Mouse (Mus musculus) heart, embryonic 11.5 days (tissue): ENCODE measurements around the gene Chpf. TPM values are rescaled to one million over a fixed set of nuclear protein-coding genes. Genes with fewer than 3 reads are reported as not detected.

ENCODE experiments used
- ATAC-seq: fragments of 200-750 bp; cut with Nextera tagmentation; replicated peaks from 2 replicates; pipeline ENCODE4 v1.8.0; 2017; ENCODE audit warnings: moderate library complexity; ENCODE audit not compliant: insufficient number of reproducible peaks, low FRiP score, low TSS enrichment
- H3K27ac ChIP-seq: fragments of 300-500 bp; sonication (generic); 2 replicates; pipeline ENCODE4 v1.5.1; 2014; ENCODE audit warnings: mild to moderate bottlenecking, low read depth, low read length
- H3K27me3 ChIP-seq: fragments of 300-500 bp; sonication (generic); 2 replicates; pipeline ENCODE4 v1.6.1; 2014; ENCODE audit warnings: mild to moderate bottlenecking, low read length, mixed read lengths; ENCODE audit not compliant: control insufficient read depth, insufficient read depth
- H3K36me3 ChIP-seq: fragments of 300-500 bp; sonication (generic); 2 replicates; pipeline ENCODE4 v1.6.1; 2014; ENCODE audit warnings: mild to moderate bottlenecking, low read length, moderate library complexity, mixed read lengths; ENCODE audit not compliant: control insufficient read depth, insufficient read depth
- H3K4me1 ChIP-seq: fragments of 300-500 bp; sonication (generic); 2 replicates; pipeline ENCODE4 v1.6.1; 2014; ENCODE audit warnings: low read length; ENCODE audit not compliant: control insufficient read depth, insufficient read depth
- H3K4me2 ChIP-seq: fragments of 300-500 bp; sonication (generic); 2 replicates; pipeline ENCODE4 v1.6.1; 2014; ENCODE audit warnings: mild to moderate bottlenecking, moderate library complexity
- H3K4me3 ChIP-seq: fragments of 300-500 bp; sonication (generic); 2 replicates; pipeline ENCODE4 v1.5.1; 2014; ENCODE audit warnings: low read depth, low read length
- H3K9ac ChIP-seq: fragments of 300-500 bp; sonication (generic); 2 replicates; pipeline ENCODE4 v1.6.1; 2014; ENCODE audit warnings: mild to moderate bottlenecking, low read depth, low read length, moderate library complexity
- H3K9me3 ChIP-seq: fragments of 300-500 bp; sonication (generic); replicated peaks from 2 replicates; pipeline ENCODE4 v1.6.1; 2016; ENCODE audit warnings: low read length; ENCODE audit not compliant: control insufficient read depth
- WGBS: fragments of 180-500 bp; shearing (Covaris S2); extraction: QIAGEN DNeasy Blood & Tissue Kit; methylation state at CpG from one replicate; pipeline ENCODE4 v1.1.7; 2014; ENCODE audit not compliant: insufficient replicate concordance; 5-methylcytosine and 5-hydroxymethylcytosine counted together
- polyA plus RNA-seq: library from polyadenylated mRNA; unstranded; fragments of >200 nt; fragmentation: Nextera tagmentation; extraction: Ambion mirVana; gene quantifications from 2 replicates; pipeline ENCODE4 v1.2.1, GENCODE M21; 2014

Chpf gene
- polyA plus RNA-seq, 1 experiment from 2014 or later, result 21.4 TPM

DNA sequence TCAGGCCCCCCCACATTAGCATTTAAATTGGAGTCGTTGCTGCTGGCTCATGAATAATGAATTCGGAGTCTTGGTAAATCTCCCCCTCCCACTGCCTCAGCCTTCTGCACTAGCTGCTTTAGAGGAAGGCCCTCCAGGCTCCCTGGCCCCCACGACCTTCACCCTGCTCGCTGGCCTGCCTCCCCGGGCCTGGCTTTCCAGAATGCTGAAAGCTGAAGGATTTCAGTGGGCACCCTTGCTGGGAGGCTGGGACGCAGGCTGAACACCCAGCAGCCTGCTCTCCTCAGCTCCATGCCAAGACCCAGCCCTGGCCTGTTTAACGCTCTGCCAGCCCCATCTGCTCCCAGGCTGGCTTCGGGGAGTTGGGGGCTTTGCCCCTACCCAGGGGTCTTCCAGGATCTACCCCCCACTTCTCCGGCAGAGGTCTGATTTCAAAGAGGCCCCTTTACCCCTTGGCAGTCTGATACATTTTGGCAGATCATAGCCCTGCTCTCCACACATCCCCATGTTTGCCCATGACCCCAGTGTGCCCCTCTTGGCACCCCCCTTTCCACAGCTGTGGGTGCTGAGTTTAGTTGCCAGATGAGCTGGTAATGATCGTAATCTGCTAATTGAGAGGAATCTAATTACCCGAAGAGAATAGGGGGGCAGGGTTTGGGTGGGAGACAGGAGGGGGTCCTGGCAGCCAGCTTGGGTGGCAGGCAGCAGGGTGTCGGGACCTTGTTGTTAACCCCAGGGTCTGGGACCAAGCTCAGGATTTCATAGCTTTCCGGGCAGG is 35.7 kb downstream of the Chpf start:
- no peak overlapping the region for H3K4me2 ChIP-seq
- no peak for ATAC-seq
- H3K4me3 ChIP-seq, result no peak overlapping the region
- peaks cover 18% of the 10 kb centered on the region for H3K27me3 ChIP-seq
- H3K36me3 ChIP-seq, result no peaks in the 10 kb centered on the region
- H3K9ac ChIP-seq, result no peak overlapping the region
- H3K4me1 ChIP-seq, result peaks cover 50% of the 10 kb centered on the region
- 43% methylated on average over 13 of the region's 13 CpGs for WGBS
- no peaks in the 10 kb centered on the region for H3K9me3 ChIP-seq
- H3K27ac ChIP-seq, result no peak overlapping the region

DNA sequence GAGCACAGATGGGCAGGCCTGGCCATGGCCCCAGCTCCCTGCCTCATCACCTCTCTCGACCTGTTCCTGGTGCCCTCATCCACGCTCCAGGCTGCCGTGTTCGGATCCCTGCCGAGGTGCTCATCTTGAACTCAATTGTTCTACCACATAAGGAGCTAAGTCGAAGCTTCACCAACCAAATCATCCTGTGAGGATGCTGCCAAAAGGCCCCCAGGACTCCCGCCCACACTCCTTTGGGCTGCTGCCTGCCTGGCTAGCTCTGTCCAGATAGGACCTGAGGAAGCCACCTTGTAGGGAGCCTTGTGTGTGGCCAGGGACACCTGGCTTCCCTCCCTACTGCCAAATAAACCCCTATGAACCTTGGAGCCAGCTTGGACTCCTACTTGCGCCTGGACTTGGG is 36.3 kb downstream of the Chpf start:
- no peak for ATAC-seq
- no peak overlapping the region for H3K9ac ChIP-seq
- WGBS, result 56% methylated on average over 8 of the region's 8 CpGs

DNA sequence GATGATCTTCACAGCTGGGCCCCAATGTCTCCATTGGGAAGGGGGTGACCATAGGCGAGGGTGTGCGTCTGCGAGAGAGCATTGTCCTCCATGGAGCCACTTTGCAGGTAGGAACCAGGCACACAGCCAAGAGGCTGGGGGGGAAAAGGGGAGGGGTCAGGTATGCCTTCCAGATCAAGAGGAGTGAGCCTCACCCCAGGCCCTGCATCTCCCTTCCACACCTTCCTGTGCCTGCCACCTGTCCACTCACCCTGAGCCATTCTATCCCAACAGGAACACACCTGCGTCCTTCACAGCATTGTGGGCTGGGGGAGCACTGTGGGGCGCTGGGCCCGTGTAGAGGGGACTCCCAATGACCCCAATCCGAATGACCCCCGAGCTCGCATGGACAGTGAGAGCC is 36.9 kb downstream of the Chpf start:
- no peak for ATAC-seq
- Histone ChIP-seq H3K9ac (no peak overlapping the region), H3K4me3 (no peak overlapping the region), H3K4me1 (peaks cover 41% of the 10 kb centered on the region), H3K9me3 (no peaks in the 10 kb centered on the region), H3K27ac (no peak overlapping the region), H3K36me3 (no peaks in the 10 kb centered on the region), H3K4me2 (no peak overlapping the region), H3K27me3 (peaks cover 7% of the 10 kb centered on the region; the same call in 1 of the 2 replicates)
- WGBS, result 86% methylated on average over 9 of the region's 9 CpGs

More for the DNA sequence above, 36.3 kb downstream of the Chpf start:
- H3K4me1 ChIP-seq, result peaks cover 44% of the 10 kb centered on the region
- no peaks in the 10 kb centered on the region for H3K36me3 ChIP-seq
- H3K27ac ChIP-seq, result no peak overlapping the region
- no peak overlapping the region for H3K4me2 ChIP-seq
- H3K27me3 ChIP-seq, result peaks cover 13% of the 10 kb centered on the region; the same call in 1 of the 2 replicates
- H3K4me3 ChIP-seq, result no peak overlapping the region
- no peaks in the 10 kb centered on the region for H3K9me3 ChIP-seq

DNA sequence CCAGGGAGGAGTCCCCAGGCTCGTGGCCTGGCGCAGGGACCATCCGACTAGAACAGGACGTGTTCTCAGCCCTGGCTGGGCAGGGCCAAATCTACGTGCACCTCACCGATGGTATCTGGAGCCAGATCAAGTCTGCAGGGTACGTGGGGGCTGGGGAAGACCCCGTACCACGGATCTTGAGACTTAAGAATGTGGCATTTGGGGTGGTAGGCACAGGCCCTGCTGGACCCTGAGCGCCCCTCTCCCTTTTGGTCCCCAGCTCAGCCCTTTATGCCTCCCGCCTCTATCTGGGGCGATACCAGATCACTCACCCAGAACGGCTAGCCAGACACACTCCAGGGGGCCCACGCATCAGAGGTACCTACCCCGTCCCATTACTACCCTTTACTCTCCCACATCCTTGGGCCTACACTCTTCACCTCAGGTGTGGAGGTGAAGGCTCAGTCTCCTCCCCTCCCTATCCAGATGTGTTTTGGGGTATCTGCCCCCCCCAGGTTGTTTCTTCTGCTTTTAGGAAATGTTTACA is 37.6 kb downstream of the Chpf start:
- Histone ChIP-seq H3K27ac (no peak overlapping the region), H3K27me3 (peaks cover under 1% of the 10 kb centered on the region; the same call in 1 of the 2 replicates), H3K9ac (no peak overlapping the region), H3K9me3 (no peaks in the 10 kb centered on the region), H3K36me3 (no peaks in the 10 kb centered on the region), H3K4me1 (peaks cover 41% of the 10 kb centered on the region), H3K4me3 (no peak overlapping the region), H3K4me2 (no peak overlapping the region)
- WGBS, result 83% methylated on average over 15 of the region's 15 CpGs
- no peak for ATAC-seq

DNA sequence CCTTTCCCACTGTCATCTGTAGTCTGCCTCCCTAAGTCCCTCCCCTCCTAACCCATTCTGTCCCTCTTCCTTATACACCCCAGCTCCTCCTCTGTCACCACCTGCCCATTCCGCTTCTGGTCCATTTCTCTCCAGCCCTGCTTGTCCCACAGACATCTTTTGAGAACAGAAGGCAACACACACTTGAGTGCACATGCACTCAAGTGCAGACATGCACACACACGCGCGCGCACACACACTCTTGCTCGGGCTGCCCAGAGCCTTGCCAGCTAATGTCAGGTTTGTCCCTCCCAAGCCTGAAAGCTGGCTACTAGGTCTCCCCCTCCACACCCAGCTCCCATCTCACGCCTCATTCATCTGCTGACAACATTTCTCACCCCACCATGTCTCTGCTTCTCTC is 38.4 kb downstream of the Chpf start:
- no peak overlapping the region for H3K4me3 ChIP-seq
- no peak overlapping the region for H3K27ac ChIP-seq
- H3K4me2 ChIP-seq, result no peak overlapping the region
- H3K36me3 ChIP-seq, result no peaks in the 10 kb centered on the region
- H3K9me3 ChIP-seq, result no peaks in the 10 kb centered on the region
- peaks cover 34% of the 10 kb centered on the region for H3K4me1 ChIP-seq
- no peaks in the 10 kb centered on the region; the same call in 1 of the 2 replicates for H3K27me3 ChIP-seq
- ATAC-seq, result no peak
- WGBS, result 92% methylated on average over 7 of the region's 7 CpGs
- no peak overlapping the region for H3K9ac ChIP-seq

DNA sequence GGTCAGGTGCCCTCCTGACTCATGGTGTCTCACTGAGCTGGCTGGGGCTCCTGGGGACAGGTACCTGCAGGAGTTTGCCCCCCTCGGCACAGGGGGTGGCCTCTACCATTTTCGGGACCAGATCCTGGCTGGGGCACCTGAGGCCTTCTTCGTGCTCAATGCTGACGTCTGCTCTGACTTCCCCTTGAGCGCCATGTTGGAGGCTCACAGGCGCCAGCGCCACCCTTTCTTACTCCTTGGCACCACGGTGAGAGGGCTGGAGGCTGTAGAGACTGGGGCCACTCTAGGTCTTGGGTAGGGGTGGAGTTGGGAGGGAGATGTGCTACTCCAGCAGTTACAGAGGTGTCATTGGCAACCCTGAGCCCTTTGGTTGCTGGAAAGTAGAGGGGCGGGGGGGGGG is 40.3 kb downstream of the Chpf start:
- no peak overlapping the region for H3K4me3 ChIP-seq
- no peaks in the 10 kb centered on the region; the same call in 1 of the 2 replicates for H3K27me3 ChIP-seq
- no peaks in the 10 kb centered on the region for H3K9me3 ChIP-seq
- WGBS, result 67% methylated on average over 8 of the region's 9 CpGs
- H3K4me1 ChIP-seq, result peaks cover 17% of the 10 kb centered on the region; the same call in 1 of the 2 replicates
- no peak overlapping the region for H3K4me2 ChIP-seq
- H3K36me3 ChIP-seq, result no peaks in the 10 kb centered on the region
- no peak overlapping the region for H3K27ac ChIP-seq
- no peak overlapping the region for H3K9ac ChIP-seq
- ATAC-seq, result no peak

DNA sequence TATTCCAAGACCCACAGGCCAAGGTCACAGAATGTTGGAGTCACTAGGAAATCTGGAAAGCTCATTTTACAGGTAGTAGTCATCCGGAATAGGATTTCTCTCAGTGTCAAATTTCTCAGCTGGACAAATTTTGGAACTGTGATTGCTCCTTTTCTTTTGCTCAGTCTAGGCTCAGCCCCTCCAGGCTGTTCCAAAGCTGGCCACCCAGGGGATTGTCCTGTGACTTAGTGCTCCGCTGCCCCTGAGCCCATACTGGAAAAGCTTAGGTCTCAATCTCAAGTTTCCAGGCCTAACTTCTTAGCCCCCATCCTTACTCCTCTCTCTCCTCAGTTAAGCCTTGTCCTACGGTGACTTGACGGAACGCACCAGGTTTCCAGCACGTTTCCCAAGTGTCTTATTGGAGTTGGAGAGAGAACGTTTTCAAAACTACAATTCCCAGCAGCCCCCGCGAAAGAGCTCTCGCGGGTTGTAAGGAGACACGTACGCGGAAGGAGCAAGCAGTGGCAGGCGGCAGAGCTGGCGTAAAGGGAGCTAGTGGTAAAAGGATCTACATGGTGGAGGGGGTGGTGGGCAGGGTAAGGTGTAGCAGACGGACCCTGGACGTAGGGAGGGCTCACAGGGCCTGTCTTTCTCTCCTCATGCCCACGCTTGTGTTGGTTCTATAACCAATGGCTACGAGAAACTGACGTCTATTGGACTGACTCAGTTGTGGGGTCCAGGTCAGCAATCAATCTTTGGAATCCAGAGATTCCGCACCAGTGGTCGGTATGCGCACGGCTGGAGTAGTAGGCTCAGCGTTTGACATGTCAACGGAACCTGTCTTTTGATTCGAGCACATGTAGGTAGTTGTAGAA is 43.4 kb downstream of the Chpf start, which contains the start of gene Gmppa:
Gmppa (plus strand) TSS at position 456 of the 854 bp plus-strand sequence.
- Histone ChIP-seq H3K4me3 (peak within 1 kb of the TSS; percentile 68), H3K4me1 (peaks cover 14% of the 10 kb centered on the region; the same call in 1 of the 2 replicates), H3K27me3 (no peaks in the 10 kb centered on the region), H3K36me3 (no peaks in the 10 kb centered on the region), H3K9ac (peak within 1 kb of the TSS; percentile 81), H3K4me2 (peak within 1 kb of the TSS; percentile 83), H3K27ac (peak within 1 kb of the TSS; percentile 65; the same call in 1 of the 2 replicates), H3K9me3 (no peaks in the 10 kb centered on the region)
- WGBS, result 5% methylated on average over 28 of the region's 28 CpGs
- peak; percentile 46; the same call in 1 of the 2 replicates for ATAC-seq

DNA sequence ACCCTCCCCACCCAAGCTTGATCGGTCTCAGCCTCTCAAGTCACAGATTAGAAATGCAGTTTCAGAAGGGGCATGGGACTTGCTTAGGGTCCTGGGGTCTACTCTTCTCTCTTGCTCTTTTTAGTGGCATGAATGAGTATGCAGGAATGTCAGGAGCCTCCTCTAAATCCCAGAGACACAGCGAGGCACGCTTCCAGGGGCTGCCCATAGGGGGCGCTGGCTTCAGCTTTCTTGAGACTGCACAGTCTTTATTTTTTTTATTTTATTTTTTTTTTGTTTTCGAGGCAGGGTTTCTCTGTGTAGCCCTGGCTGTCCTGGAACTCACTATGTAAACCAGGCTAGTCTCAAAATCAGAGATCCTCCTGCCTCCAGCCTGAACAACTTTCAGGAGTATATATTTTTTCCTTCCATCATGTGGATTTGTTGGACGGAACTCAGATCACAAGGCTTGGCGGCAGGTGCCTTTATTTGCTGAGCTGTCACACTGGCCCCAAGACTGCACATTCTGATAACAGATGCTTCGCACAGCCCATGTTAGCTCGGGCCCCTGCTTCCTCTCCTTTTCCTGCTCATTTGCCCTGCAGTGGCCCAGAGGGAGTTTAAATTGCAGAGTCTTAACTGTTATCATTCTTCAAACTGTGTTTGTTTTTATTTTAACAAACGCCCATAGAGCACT is 53.2 kb downstream of the Chpf start:
- H3K36me3 ChIP-seq, result peaks cover 8% of the 10 kb centered on the region; the same call in 1 of the 2 replicates
- no peak overlapping the region for H3K9ac ChIP-seq
- no peaks in the 10 kb centered on the region for H3K9me3 ChIP-seq
- no peak for ATAC-seq
- peaks cover 28% of the 10 kb centered on the region for H3K27me3 ChIP-seq
- 23% methylated on average over 10 of the region's 10 CpGs for WGBS
- H3K4me3 ChIP-seq, result no peak overlapping the region
- H3K27ac ChIP-seq, result no peak overlapping the region
- H3K4me1 ChIP-seq, result peaks cover 25% of the 10 kb centered on the region
- H3K4me2 ChIP-seq, result no peak overlapping the region
